Comparison of ENCODE assay signal across 8 mouse cellular contexts in genomic region chr11:74724235-74724791, GRCm38 (mm10). TPM values are rescaled to one million over a fixed set of nuclear protein-coding genes. Genes with fewer than 3 reads are reported as not detected.
A peak's percentile ranks its signal among the peaks of the same experiment; 100 is the strongest.
DNase-seq lines count a peak whose midpoint lies in the region; ATAC-seq and TF ChIP-seq lines count a peak whose summit lies in the region.

TSS of gene Pafah1b1 (minus strand) at chr11:74724670.

- H3K27ac ChIP-seq in hindbrain, embryonic 14.5 days: peak within 1 kb of the TSS; percentile 99

- H3K9me3 ChIP-seq in hindbrain, embryonic 14.5 days (ENCODE audit: control insufficient read depth, low read length): no peaks in the 10 kb centered on the region

- POLR2A ChIA-PET in Patski (lab: Charles Lee): interaction anchor here (0.8 to 1.5 kb wide), 4 partner anchors 12 to 47 kb away, joined by 3 to 7 read pairs (median 4); partner anchors contain the start of gene Mettl16

- in situ Hi-C loops in Patski (cut with MboI; ENCODE audit: low pct_unique_long_range_greater_than_20kb): no loop called here

- H3K4me3 ChIP-seq in hindbrain, embryonic 14.5 days (replicated peaks; ENCODE audit: low read length): peak within 1 kb of the TSS; percentile 77

- CTCF ChIA-PET in Patski (lab: Charles Lee): interaction anchor here (1.4 kb wide), 1 partner anchor 90 kb away, joined by 3 read pairs; no protein-coding TSS in a partner anchor

- H3K27me3 ChIP-seq in Patski: no peaks in the 10 kb centered on the region
- H3K27me3 ChIP-seq in hindbrain, embryonic 14.5 days (ENCODE audit: control insufficient read depth, insufficient read depth, low read length): no peaks in the 10 kb centered on the region

- H3K9ac ChIP-seq in hindbrain, embryonic 14.5 days: peak within 1 kb of the TSS; percentile 90

- no peaks in the 10 kb centered on the region for H3K36me3 ChIP-seq in hindbrain, embryonic 14.5 days (replicated peaks; ENCODE audit: control insufficient read depth, insufficient read depth)

- WGBS in hindbrain, embryonic 14.5 days: under 1% methylated on average over 36 of the region's 56 CpGs

- peak within 1 kb of the TSS; percentile 94 for H3K4me2 ChIP-seq in hindbrain, embryonic 14.5 days (replicated peaks)

- no peak for TF ChIP-seq CTCF in Patski (IDR thresholded peaks at IDR 0.05)

- DNase-seq in Patski (ENCODE audit: low read depth, low spot score): peak; percentile 54
- peak; percentile 98 to 99 for DNase-seq in cerebellum, postnatal 14 days
- peak; percentile 86 to 91 for DNase-seq in frontal cortex, postnatal 25 days (ENCODE audit: low spot score in 2 of 2)
- DNase-seq in hindbrain, embryonic 14.5 days (ENCODE audit: low spot score): peak; percentile 97
- peak; percentile 95 for DNase-seq in layer of hippocampus, postnatal 36 days
- DNase-seq in lung, postnatal 36 days: peak; percentile 96
- peak; percentile 97 for DNase-seq in retina, postnatal 1 day
- DNase-seq in urinary bladder, adult 18-20 months (ENCODE audit: low spot score in 2 of 2): peak; percentile 91 to 94

- H3K4me1 ChIP-seq in hindbrain, embryonic 14.5 days (replicated peaks; ENCODE audit: control insufficient read depth, insufficient read depth, low read length): peaks cover 24% of the 10 kb centered on the region

- peak; percentile 90 for ATAC-seq in Patski
- ATAC-seq in hindbrain, embryonic 14.5 days (ENCODE audit: low FRiP score): peak; percentile 95

RNA-seq across cellular contexts. Expression of gene Pafah1b1, which starts in this region (rescaled TPM):
- polyA plus RNA-seq in Patski (2021): 109 TPM
- polyA plus RNA-seq in hindbrain, embryonic 14.5 days (2014; fragmentation: Nextera tagmentation; extraction: Ambion mirVana): 110 and 111 TPM in 2 replicates
- 100 to 1,000 TPM; 398 to 402 TPM for total RNA-seq in layer of hippocampus, postnatal 36 days (2021)

Comparison
In these comparisons a context has a peak if more than half of its experiments do, and no peak if none do; other contexts are left out.
1. Peak in every context shown above with its lines: DNase-seq, ATAC-seq, H3K4me3 ChIP-seq and H3K27ac ChIP-seq.